11 mouse cellular contexts compared by ENCODE assay signal in genomic region chr8:26273415-26273760, GRCm38 (mm10).
DNase-seq lines count a peak whose midpoint lies in the region; ATAC-seq lines count a peak whose summit lies in the region.
"Had no signal": no experiment of that assay in that cellular context is flagged by ENCODE, and none has a peak within 500 bp of the region (broad histone marks: within the 10 kb centered on the region; RNA-seq: fewer than 3 reads in every experiment).

No protein-coding gene starts in this region.

- ATAC-seq in embryonic facial prominence, embryonic 13.5 days (ENCODE audit: insufficient number of reproducible peaks, insufficient read depth, low FRiP score, low TSS enrichment, low read depth): peak; percentile 32; the same call in 1 of the 2 replicates
- no peak for ATAC-seq in hindbrain, embryonic 12.5 days (ENCODE audit: low FRiP score)
- ATAC-seq in midbrain, embryonic 14.5 days (ENCODE audit: low FRiP score, low TSS enrichment): peak; percentile 57; the same call in 1 of the 2 replicates
- ATAC-seq in activated CD4-positive, CD25-positive, alpha-beta regulatory T cell, adult 4 months: no peak

- H3K4me2 ChIP-seq in embryonic facial prominence, embryonic 13.5 days: peak overlapping the region; percentile 46
- H3K4me2 ChIP-seq in hindbrain, embryonic 12.5 days (replicated peaks): peak overlapping the region; percentile 34
- H3K4me2 ChIP-seq in midbrain, embryonic 14.5 days (ENCODE audit: low read length): peak overlapping the region; percentile 25; the same call in 1 of the 2 replicates

- H3K9me3 ChIP-seq in heart, embryonic 10.5 days: no peaks in the 10 kb centered on the region
- no peaks in the 10 kb centered on the region for H3K9me3 ChIP-seq in embryonic facial prominence, embryonic 13.5 days
- no peaks in the 10 kb centered on the region for H3K9me3 ChIP-seq in hindbrain, embryonic 12.5 days (replicated peaks)
- H3K9me3 ChIP-seq in midbrain, embryonic 14.5 days (ENCODE audit: control insufficient read depth, low read length): no peaks in the 10 kb centered on the region

- H3K9ac ChIP-seq in embryonic facial prominence, embryonic 13.5 days: peak overlapping the region; percentile 44; the same call in 1 of the 2 replicates
- H3K9ac ChIP-seq in hindbrain, embryonic 12.5 days: no peak overlapping the region
- no peak overlapping the region for H3K9ac ChIP-seq in midbrain, embryonic 14.5 days (replicated peaks; ENCODE audit: low read length)

- WGBS in heart, embryonic 10.5 days: under 1% methylated on average over 12 of the region's 12 CpGs
- WGBS in embryonic facial prominence, embryonic 13.5 days: 2% methylated on average over 12 of the region's 12 CpGs
- under 1% methylated on average over 12 of the region's 12 CpGs for WGBS in hindbrain, embryonic 12.5 days
- under 1% methylated on average over 12 of the region's 12 CpGs for WGBS in midbrain, embryonic 14.5 days

- peak; percentile 85 for DNase-seq in heart, embryonic 10.5 days (ENCODE audit: low spot score)
- DNase-seq in heart, adult 8-10 months (ENCODE audit: low spot score): no peak
- DNase-seq in midbrain, embryonic 14.5 days: peak; percentile 73
- no peak for DNase-seq in right cerebral cortex, adult 18-20 months
- no peak for DNase-seq in ovary, postnatal 14 days (ENCODE audit: low spot score)
- DNase-seq: adrenal gland, postnatal 14 days; gastrocnemius, postnatal 36 days; lung, postnatal 4 days had no signal

- H3K4me3 ChIP-seq in heart, embryonic 10.5 days: peak overlapping the region; percentile 40
- peak overlapping the region; percentile 16; the same call in 1 of the 2 replicates for H3K4me3 ChIP-seq in embryonic facial prominence, embryonic 13.5 days
- H3K4me3 ChIP-seq in hindbrain, embryonic 12.5 days: no peak overlapping the region
- no peak overlapping the region for H3K4me3 ChIP-seq in midbrain, embryonic 14.5 days (replicated peaks; ENCODE audit: low read depth, low read length)

- no peaks in the 10 kb centered on the region for H3K36me3 ChIP-seq in heart, embryonic 10.5 days
- H3K36me3 ChIP-seq in embryonic facial prominence, embryonic 13.5 days: no peaks in the 10 kb centered on the region
- no peaks in the 10 kb centered on the region for H3K36me3 ChIP-seq in hindbrain, embryonic 12.5 days
- H3K36me3 ChIP-seq in midbrain, embryonic 14.5 days (ENCODE audit: control insufficient read depth, insufficient read depth, low read length): no peaks in the 10 kb centered on the region

- no peak overlapping the region; the same call in 1 of the 2 replicates for H3K27ac ChIP-seq in heart, embryonic 10.5 days
- H3K27ac ChIP-seq in embryonic facial prominence, embryonic 13.5 days: 0 out of 2 replicates have a peak overlapping the region, but pooled peaks have one; percentile 33
- H3K27ac ChIP-seq in hindbrain, embryonic 12.5 days: no peak overlapping the region
- H3K27ac ChIP-seq in midbrain, embryonic 14.5 days (replicated peaks; ENCODE audit: low read depth, low read length): no peak overlapping the region

- H3K4me1 ChIP-seq in heart, embryonic 10.5 days: peaks cover 18% of the 10 kb centered on the region
- peaks cover 27% of the 10 kb centered on the region for H3K4me1 ChIP-seq in embryonic facial prominence, embryonic 13.5 days
- H3K4me1 ChIP-seq in hindbrain, embryonic 12.5 days: peaks cover 27% of the 10 kb centered on the region
- H3K4me1 ChIP-seq in midbrain, embryonic 14.5 days (ENCODE audit: control insufficient read depth, insufficient read depth, low read length): no peaks in the 10 kb centered on the region; the same call in 1 of the 2 replicates

- H3K27me3 ChIP-seq in heart, embryonic 10.5 days (ENCODE audit: insufficient read depth, poor library complexity, severe bottlenecking): peaks cover 60% of the 10 kb centered on the region
- peaks cover 9% of the 10 kb centered on the region for H3K27me3 ChIP-seq in embryonic facial prominence, embryonic 13.5 days
- peaks cover 12% of the 10 kb centered on the region for H3K27me3 ChIP-seq in hindbrain, embryonic 12.5 days
- H3K27me3 ChIP-seq in midbrain, embryonic 14.5 days (ENCODE audit: control insufficient read depth, insufficient read depth, low read length): no peaks in the 10 kb centered on the region

Comparison
In these comparisons a context has a peak if more than half of its experiments do, and no peak if none do; other contexts are left out.
1. DNase-seq: peak in heart, embryonic 10.5 days (single experiment) and midbrain, embryonic 14.5 days (single experiment); none in heart, adult 8-10 months (single experiment), right cerebral cortex, adult 18-20 months (single experiment) and ovary, postnatal 14 days (single experiment).
2. H3K4me3 ChIP-seq: peak in heart, embryonic 10.5 days (single experiment) and embryonic facial prominence, embryonic 13.5 days (single experiment); none in hindbrain, embryonic 12.5 days (single experiment) and midbrain, embryonic 14.5 days (single experiment).
3. ATAC-seq: peak in embryonic facial prominence, embryonic 13.5 days (single experiment) and midbrain, embryonic 14.5 days (single experiment); none in hindbrain, embryonic 12.5 days (single experiment) and activated CD4-positive, CD25-positive, alpha-beta regulatory T cell, adult 4 months (single experiment).
4. Peak in every context shown above with its lines, with median percentiles within 50 percentile points of each other: H3K4me2 ChIP-seq.